Mouse (Mus musculus): ENCODE measurements around the gene Akr1c18.

Gene Akr1c18

GRCm38 (mm10) chr13:4102721-4103120 is 47.7 kb downstream of the Akr1c18 start:
- DNase-seq (ENCODE audit: low read depth, low spot score): no peak

- DNase-seq (ENCODE audit: low read depth, low spot score): no peak
These were observed 48.8 kb downstream of the Akr1c18 start for GRCm38 (mm10) chr13:4101691-4102090.

Data from WW6 (cell line).